Mouse (Mus musculus) neural tube, embryonic 10.5 days (tissue): ENCODE data around the gene Chaf1a.

Experiments
- DNase-seq: peaks from one replicate; pipeline ENCODE4 v3.0.0-alpha.2; 2017; ENCODE audit warnings: low spot score; ENCODE audit errors: extremely low spot score

Gene Chaf1a

GRCm38 (mm10) chr17:56040030-56040856, at the start of gene Chaf1a:
Gene Chaf1a (plus strand): TSS chr17:56040439.
- peak; percentile 95 for DNase-seq

GRCm38 (mm10) chr17:55996007-55996406, 44.2 kb upstream of the Chaf1a start:
- no peak for DNase-seq

DNA sequence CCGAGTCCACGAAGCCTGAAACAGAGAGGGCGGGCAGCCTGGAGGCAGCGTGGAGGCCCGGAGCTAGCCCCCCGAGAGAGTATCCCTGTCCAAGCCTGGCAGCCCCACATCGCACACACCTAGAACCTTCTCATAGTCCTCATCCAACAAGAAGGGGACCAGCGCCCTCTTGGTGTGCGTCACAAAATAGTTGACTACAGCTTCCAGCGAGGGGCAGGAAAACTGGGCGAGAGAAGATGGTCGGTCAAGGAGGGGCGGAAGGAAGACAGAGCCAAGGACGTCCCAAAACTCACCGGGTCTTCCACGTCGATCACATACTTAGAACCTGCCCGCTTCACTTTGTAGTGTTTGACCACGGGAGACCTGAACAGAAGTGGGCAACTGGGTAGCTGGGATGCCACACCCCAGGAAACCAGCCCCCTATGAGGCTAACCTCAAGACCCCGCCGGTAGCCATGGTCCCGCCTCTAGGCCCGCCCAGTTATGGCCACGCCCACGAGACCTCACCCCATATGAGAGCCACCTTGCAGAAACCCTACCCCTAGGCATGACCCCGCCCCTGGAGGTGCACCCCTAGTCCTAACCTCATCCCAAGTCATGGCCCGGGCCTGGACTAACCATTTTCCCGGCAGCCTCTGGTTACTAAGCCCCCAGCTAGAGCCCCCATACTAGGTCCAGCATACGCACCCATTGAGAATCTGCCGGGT, 40.3 kb upstream of the Chaf1a start:
- DNase-seq, result peak; percentile 15

GRCm38 (mm10) chr17:56003000-56003399, 37.2 kb upstream of the Chaf1a start:
- DNase-seq, result no peak

GRCm38 (mm10) chr17:56005415-56006061, 34.7 kb upstream of the Chaf1a start, which contains the start of the genes Stap2 and Mpnd:
Gene Stap2 (minus strand): TSS chr17:56005584.
Gene Mpnd (plus strand): TSS chr17:56005711.
- no peak for DNase-seq

GRCm38 (mm10) chr17:56006956-56007355, 33.3 kb upstream of the Chaf1a start:
- DNase-seq, result no peak

DNA sequence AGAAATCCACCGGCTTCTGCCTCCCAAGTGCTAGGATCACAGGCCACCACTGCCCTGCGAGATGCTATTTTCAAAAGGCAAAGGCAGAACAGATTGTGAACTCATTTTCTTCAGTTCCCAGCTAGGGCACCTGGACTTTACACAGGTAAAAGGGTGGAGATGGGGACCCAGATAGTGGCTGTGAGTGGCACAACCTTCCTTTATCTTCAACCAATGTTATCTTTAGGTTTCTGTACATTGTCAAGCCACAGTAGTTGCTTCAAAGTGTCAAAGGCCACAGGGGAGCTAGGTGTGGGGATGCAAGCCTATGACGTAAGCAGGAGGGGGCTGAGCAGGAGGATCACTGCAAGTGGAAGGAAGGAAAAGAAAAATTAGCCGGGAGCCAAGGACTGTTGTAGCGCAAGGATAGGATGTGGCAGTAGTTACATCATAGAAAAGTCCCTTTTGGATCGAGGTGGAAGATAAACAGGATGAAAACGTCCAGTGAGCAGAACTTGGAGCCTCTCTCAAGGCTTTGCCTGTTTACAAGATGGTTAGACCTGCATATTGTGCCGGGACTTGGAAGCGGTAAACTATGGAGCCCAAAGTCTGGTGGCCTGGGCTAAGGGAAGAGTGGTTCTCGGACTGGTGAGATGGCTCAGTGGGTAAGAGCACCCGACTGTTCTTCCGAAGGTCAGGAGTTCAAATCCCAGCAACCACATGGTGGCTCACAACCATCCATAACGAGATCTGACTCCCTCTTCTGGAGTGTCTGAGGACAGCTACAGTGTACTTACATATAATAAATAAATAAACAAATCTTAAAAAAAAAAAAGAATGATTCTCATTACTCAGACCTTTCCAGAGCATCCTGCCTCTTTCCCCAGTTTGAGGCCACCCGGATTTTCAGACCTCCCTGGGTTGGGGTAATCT, 32.5 kb upstream of the Chaf1a start:
- peak; percentile 45 for DNase-seq

GRCm38 (mm10) chr17:56008356-56009087, 31.7 kb upstream of the Chaf1a start:
- DNase-seq, result peak; percentile 93

- peak; percentile 91 for DNase-seq
Observed at GRCm38 (mm10) chr17:56009088-56009961, 30.9 kb upstream of the Chaf1a start.

DNA sequence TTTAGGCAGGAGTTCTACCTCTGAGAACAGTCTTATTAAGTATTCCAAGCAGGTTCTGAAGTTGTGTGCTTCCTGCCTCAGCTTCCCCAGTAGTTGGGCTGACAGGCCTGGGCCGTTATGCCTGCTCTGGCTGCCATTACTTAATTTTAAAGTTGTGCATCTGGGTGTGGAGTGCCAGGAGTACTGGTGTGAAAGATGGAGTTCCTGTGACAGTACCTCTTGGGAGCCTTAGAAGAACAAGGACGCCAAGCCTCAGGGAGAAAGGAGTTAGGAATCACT, 30.3 kb upstream of the Chaf1a start:
- no peak for DNase-seq

DNA sequence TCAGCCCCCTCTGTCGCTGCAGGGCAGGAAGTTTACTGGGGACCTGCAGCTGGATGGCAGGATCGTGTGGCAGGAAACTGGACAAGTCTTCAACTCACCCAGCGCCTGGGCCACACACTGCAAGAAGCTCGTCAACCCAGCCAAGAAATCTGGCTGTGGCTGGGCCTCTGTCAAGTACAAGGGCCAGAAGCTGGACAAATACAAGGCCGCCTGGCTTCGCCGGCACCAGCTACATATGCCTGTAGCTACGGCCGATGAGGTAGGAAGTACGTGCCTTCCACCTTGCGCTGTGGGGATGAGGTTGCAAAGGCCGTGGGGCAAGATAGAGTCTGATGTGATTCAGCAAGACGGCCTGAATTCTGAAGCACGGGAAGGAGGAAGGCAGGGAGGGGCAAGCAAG, 30.0 kb upstream of the Chaf1a start:
- no peak for DNase-seq

- DNase-seq, result peak; percentile 90
Observed at GRCm38 (mm10) chr17:56010681-56011080, 29.6 kb upstream of the Chaf1a start.

DNA sequence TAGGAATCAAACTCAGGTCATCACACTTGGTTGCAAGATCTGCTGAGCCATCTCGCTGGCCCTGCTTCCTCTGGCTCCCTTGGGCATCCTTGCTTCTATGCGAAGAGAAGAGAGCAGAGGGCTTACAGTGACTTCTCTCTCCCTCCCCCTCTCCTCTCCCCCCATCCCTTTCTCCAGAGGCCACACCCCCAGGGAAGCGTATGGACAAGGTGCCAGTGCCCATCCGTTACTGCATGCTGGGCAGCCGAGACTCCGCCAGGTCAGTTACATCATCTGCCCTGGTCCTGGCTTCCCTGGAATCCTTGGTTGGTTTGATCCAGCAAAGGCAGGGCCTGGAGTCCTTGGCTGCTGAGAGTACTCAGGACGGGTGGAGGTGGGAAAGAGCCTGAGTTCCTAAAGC, 28.8 kb upstream of the Chaf1a start:
- DNase-seq, result no peak

- no peak for DNase-seq
Observed at GRCm38 (mm10) chr17:56015293-56015692, 24.9 kb upstream of the Chaf1a start.

DNA sequence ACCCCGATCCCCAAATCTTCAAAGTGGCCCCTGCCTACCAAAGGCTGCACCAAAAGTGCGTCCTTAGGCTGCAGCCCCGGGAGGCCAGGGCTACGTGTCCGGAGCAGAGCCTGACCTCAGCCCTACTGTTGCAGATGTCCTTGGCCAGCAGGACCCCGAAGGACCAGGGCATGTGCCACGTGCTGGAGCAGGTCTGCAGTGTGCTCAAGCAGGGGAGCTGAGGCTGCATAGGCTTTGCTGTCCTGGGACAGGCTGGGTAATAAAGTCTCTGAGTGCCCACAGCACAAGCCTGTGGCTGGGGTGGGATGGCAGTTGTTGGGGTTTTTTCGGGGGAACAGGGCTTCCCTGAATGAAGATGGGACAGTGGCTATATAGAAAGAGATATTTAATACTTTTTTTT, 23.9 kb upstream of the Chaf1a start:
- no peak for DNase-seq

DNA sequence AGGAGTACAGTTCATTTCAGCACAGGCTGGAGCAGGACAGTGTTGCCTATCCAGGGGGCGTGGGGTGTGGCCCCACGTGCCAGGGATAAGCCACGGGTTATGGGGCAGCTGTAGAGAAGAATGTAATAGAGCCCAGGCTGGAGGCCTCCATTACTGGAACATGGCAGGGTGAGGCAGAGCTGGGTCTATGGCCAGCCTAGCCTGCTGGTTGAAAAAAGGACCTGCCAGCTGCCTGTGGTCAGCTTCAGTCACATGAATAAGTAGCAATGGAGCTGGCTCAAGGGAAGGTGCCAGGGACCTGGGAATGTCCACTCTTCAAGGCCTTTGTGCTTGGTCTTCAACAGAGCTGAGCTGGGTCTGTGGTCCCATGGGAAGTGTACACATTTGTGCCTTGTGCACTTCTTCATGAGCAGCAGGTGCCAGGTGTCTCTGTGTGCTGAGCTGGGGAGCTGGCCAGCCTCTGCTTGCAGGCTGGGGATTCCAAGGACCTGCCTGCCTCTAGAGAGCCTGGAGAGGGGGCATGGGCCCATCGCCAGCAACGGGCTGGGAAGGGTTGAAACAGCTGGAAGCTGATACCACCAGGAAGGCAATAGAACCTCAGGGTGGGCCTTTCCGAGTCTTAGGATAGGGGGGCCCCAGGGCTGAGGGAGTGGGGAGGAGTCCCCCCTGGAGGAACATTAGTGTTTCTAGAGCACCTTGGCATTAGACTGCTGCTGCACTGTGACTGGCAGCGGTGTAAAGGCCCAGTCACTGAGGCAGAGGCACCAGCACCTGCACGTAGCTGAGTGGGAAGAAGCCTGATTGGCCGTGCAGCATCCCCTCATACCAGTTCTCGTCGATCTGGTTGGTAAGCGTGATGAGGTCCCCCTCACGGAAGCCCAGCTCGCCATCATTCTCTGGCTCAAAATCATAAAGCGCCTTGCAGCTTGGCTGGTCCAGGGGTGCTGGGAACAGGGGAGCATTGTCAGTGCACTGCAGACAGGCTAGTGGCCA, 23.1 kb upstream of the Chaf1a start:
- no peak for DNase-seq

GRCm38 (mm10) chr17:56017848-56018247, 22.4 kb upstream of the Chaf1a start:
- no peak for DNase-seq

DNA sequence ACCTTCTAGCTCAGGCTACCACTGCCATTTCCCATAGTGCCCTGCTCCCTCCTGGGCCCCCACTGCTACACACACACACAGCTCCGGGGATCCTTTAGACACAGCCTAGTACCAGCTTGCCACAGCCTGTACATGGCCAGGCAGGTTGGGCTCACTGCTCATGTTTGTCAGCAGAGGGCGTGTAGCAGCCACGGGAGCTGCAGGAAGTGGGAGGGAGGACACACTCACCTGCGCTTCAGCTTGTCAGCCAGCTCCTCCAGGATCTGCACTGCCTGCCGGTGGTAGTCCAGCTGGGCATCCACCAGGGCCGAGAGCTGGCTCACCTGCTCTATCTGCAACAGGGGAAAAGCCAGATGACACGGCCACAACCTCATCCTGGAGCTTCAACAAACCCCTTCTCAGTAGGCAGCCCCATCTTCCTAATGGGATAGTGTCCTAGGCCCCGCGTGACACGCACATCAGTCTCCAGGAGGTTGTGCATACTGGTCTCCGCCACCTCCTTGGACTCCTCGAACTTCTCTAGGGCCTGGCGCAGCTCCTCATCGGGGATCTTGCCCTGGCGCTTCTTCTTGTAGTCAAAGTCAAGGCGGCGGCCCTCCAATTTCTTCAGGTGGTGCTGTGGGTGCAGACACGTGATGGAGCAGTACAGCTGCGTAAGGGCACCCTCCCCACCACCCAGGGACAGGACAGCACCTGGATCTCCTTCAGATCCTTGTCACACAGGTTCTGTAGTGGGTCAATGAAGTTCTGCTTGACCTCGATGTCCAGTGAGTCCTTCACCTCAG, 21.7 kb upstream of the Chaf1a start:
- DNase-seq, result no peak
